Mouse (Mus musculus) heart, adult 10 weeks (tissue): Measurements from ENCODE around the gene Gm10413. TPM values are rescaled to one million over a fixed set of nuclear protein-coding genes. Genes with fewer than 3 reads are reported as not detected.

Source experiments
- polyA plus RNA-seq: library from polyadenylated mRNA; stranded (reverse); fragments of 350-450 nt; fragmentation: Illumina TruSeq; extraction: RNeasy Lipid Tissue Mini Kit (QIAGEN cat#74804); gene quantifications from one replicate; pipeline ENCODE4 v1.2.3, GENCODE M21; 2014; ENCODE audit warnings: low read depth, low replicate concordance

The Gm10413 gene
- polyA plus RNA-seq: not detected

DNA sequence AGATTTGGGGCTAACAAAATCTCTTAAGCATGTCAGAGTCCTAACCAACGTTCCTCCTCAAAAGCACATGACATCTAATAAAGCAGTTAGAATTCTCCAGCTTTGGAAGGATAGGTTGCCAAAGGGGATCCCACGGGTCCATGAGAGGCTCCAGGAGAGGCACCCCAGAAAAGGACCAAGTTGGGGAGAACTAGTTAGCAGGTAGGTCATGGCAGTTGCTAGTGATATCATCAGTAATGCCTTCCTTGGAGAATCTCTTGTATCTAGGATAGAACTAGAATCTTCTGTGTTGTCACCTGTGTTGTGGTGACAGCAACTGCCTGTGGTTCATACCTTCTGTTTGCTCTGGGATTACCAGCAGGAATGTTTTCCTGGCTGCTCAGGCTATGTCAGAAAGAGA is at the start of gene Gm10413:
Gene Gm10413 (plus strand): TSS at position 301 of the 400 bp plus-strand sequence.

DNA sequence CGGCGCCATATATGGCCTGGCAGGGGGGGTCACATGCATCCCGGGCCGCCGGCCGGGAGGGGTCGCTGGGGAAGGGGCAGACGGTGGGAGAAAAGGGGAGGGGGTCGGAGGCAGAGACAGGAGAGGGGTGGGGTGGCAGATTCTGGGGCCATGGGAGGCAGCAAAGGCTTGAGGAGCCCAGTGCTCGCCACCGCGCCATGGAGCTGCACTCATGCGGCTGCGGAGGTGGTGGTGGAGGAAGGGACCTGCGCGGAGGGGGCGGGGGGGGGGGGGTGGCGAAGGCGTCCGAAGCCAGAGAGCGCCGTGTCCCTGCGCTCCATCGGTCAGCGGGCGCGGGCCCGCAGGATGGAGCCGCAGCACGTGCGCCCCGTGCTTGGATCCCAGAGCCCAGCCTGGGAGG is 17.4 kb downstream of the Gm10413 start, which contains the start of gene Gm10409:
Gene Gm10409 (plus strand): TSS at position 301 of the 400 bp plus-strand sequence.

DNA sequence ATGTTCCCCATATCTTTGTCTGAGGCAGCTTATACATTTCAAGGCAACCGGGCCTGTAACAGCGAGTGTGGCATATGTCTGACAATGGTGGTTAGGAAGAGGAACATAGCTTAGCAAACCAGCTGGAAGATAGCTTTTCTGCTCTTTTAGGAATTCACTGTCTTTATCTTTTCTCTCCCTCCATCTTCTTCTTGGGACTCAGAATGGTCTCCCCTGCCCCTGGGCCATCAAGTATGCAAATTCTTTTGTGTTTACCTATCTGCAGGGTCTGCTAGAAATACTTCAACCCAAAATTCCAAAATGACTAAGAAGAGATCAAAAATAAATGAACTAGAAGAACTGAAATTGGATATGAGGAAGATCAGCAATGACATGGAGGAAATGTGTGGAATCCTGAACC is 32.9 kb downstream of the Gm10413 start, which contains the start of gene Gm3005:
Gene Gm3005 (plus strand): TSS at position 301 of the 400 bp plus-strand sequence.

DNA sequence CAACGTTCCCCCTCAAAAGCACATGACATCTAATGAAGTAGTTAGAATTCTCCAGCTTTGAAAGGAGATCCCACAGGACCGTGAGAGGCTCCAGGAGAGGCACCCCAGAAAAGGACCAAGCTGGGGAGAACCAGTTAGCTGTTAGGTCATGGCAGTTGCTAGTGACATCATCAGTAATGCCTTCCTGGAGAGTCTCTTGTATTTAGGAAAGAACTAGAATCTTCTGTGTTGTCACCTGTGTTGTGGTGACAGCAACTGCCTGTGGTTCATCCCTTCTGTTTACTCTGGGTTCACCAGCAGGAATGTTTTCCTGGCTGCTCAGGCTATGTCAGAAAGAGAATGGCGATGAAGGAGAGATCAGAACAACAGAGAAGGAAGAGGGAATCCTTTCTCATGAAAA is 54.2 kb downstream of the Gm10413 start, which contains the start of gene Gm10408:
Gene Gm10408 (plus strand): TSS at position 301 of the 400 bp plus-strand sequence.

Other genes with a start within 250 kb of the Gm10413 start
- not detected for gene Gm5795, start 206.8 kb upstream of the Gm10413 start, polyA plus RNA-seq
- 1.8 TPM for gene D830030K20Rik, start 186.6 kb upstream of the Gm10413 start, polyA plus RNA-seq
- gene Gm2956, start 62.5 kb upstream of the Gm10413 start, polyA plus RNA-seq: not detected
- gene Gm10409, start 17.5 kb downstream of the Gm10413 start, polyA plus RNA-seq: not detected
- not detected for gene Gm3005, start 33.0 kb downstream of the Gm10413 start, polyA plus RNA-seq
- not detected for gene Gm10408, start 54.3 kb downstream of the Gm10413 start, polyA plus RNA-seq
- gene Gm3012, start 239.4 kb downstream of the Gm10413 start, polyA plus RNA-seq: not detected